Mouse (Mus musculus) thymus, postnatal 14 days (tissue): ENCODE results near the gene Chsy1.

Experiments used
- DNase-seq: peaks from one replicate; pipeline ENCODE4 v3.0.0; 2021

Gene Chsy1

GRCm38 (mm10) chr7:66108961-66109854, at the start of gene Chsy1:
Gene Chsy1, plus strand, starts transcription at chr7:66109515.
- peak; percentile 93 for DNase-seq

GRCm38 (mm10) chr7:66060066-66060956, 49.0 kb upstream of the Chsy1 start:
- DNase-seq, result peak; percentile 92

GRCm38 (mm10) chr7:66061057-66061456, 48.3 kb upstream of the Chsy1 start:
- no peak for DNase-seq

- DNase-seq, result no peak
These were observed 32.9 kb upstream of the Chsy1 start for GRCm38 (mm10) chr7:66076411-66076810.

- peak; percentile 96 for DNase-seq
These were observed 29.7 kb upstream of the Chsy1 start, which contains the start of gene Selenos for GRCm38 (mm10) chr7:66079364-66080230. Gene Selenos, plus strand, starts transcription at chr7:66079649.

GRCm38 (mm10) chr7:66080231-66080613, 29.1 kb upstream of the Chsy1 start:
- no peak for DNase-seq

- DNase-seq, result no peak
These were observed 25.6 kb upstream of the Chsy1 start for GRCm38 (mm10) chr7:66083757-66084156.

- no peak for DNase-seq
These were observed 24.8 kb upstream of the Chsy1 start for GRCm38 (mm10) chr7:66084546-66084945.

- DNase-seq, result no peak
These were observed 21.7 kb upstream of the Chsy1 start for GRCm38 (mm10) chr7:66087652-66088051.

- DNase-seq, result no peak
These were observed 21.2 kb upstream of the Chsy1 start for GRCm38 (mm10) chr7:66088077-66088476.

- DNase-seq, result no peak
These were observed 18.6 kb upstream of the Chsy1 start for GRCm38 (mm10) chr7:66090676-66091190.

- DNase-seq, result no peak
These were observed 17.8 kb upstream of the Chsy1 start for GRCm38 (mm10) chr7:66091553-66091952.

- no peak for DNase-seq
These were observed 16.7 kb upstream of the Chsy1 start for GRCm38 (mm10) chr7:66092656-66093055.

GRCm38 (mm10) chr7:66094141-66094540, 15.2 kb upstream of the Chsy1 start:
- DNase-seq, result no peak

GRCm38 (mm10) chr7:66098803-66099202, 10.5 kb upstream of the Chsy1 start:
- DNase-seq, result no peak

GRCm38 (mm10) chr7:66101866-66102265, 7.4 kb upstream of the Chsy1 start:
- DNase-seq, result peak; percentile 46

GRCm38 (mm10) chr7:66104531-66104930, 4.8 kb upstream of the Chsy1 start:
- no peak for DNase-seq

GRCm38 (mm10) chr7:66105771-66106170, 3.5 kb upstream of the Chsy1 start:
- DNase-seq, result no peak

- DNase-seq, result no peak
These were observed 2.7 kb upstream of the Chsy1 start for GRCm38 (mm10) chr7:66106581-66107056.

- DNase-seq, result no peak
These were observed 2.1 kb upstream of the Chsy1 start for GRCm38 (mm10) chr7:66107206-66107605.

- peak; percentile 41 for DNase-seq
These were observed 1.4 kb upstream of the Chsy1 start for GRCm38 (mm10) chr7:66107930-66108329.
